Mouse (Mus musculus) limb, embryonic 11.5 days (tissue): ENCODE results near the gene Tbx21. TPM values are rescaled to one million over a fixed set of nuclear protein-coding genes. Genes with fewer than 3 reads are reported as not detected.
A peak's percentile ranks its signal among the peaks of the same experiment; 100 is the strongest.

Experiments used
- ATAC-seq: fragments of 200-750 bp; cut with Nextera tagmentation; 2 replicates; pipeline ENCODE4 v1.8.0; 2017; ENCODE audit warnings: low read depth; ENCODE audit not compliant: insufficient number of reproducible peaks, low FRiP score, low TSS enrichment
- DNase-seq: peaks from one replicate; pipeline ENCODE4 v3.0.0-alpha.2; 2015; ENCODE audit warnings: low spot score
- H3K27ac ChIP-seq: fragments of 300-500 bp; sonication (generic); replicated peaks from 2 replicates; pipeline ENCODE4 v1.5.1; 2014; ENCODE audit warnings: low read depth, mild to moderate bottlenecking, low read length
- H3K27me3 ChIP-seq: fragments of 300-500 bp; sonication (generic); 2 replicates; pipeline ENCODE4 v1.6.1; 2014; ENCODE audit warnings: mild to moderate bottlenecking, low read length, mixed read lengths; ENCODE audit not compliant: control insufficient read depth, insufficient read depth
- H3K36me3 ChIP-seq: fragments of 300-500 bp; sonication (generic); 2 replicates; pipeline ENCODE4 v1.6.1; 2014; ENCODE audit warnings: mild to moderate bottlenecking, low read length, moderate library complexity, mixed read lengths; ENCODE audit not compliant: control insufficient read depth, insufficient read depth
- H3K4me1 ChIP-seq: fragments of 300-500 bp; sonication (generic); 2 replicates; pipeline ENCODE4 v1.6.1; 2014; ENCODE audit warnings: low read length, mixed read lengths; ENCODE audit not compliant: control insufficient read depth, insufficient read depth
- H3K4me2 ChIP-seq: fragments of 300-500 bp; sonication (generic); 2 replicates; pipeline ENCODE4 v1.6.1; 2014; ENCODE audit warnings: low read depth, mild to moderate bottlenecking, moderate library complexity; ENCODE audit not compliant: severe bottlenecking
- H3K4me3 ChIP-seq: fragments of 300-500 bp; sonication (generic); 2 replicates; pipeline ENCODE4 v1.5.1; 2014; ENCODE audit warnings: low read depth, low read length
- H3K9ac ChIP-seq: fragments of 300-500 bp; sonication (generic); 2 replicates; pipeline ENCODE4 v1.6.1; 2014; ENCODE audit warnings: mild to moderate bottlenecking, low read length
- H3K9me3 ChIP-seq: fragments of 300-500 bp; sonication (generic); 2 replicates; pipeline ENCODE4 v1.6.1; 2016; ENCODE audit warnings: low read length; ENCODE audit not compliant: control insufficient read depth
- WGBS: fragments of 180-500 bp; shearing (Covaris S2); extraction: QIAGEN DNeasy Blood & Tissue Kit; methylation state at CpG from one replicate; pipeline ENCODE4 v1.1.7; 2014; 5-methylcytosine and 5-hydroxymethylcytosine counted together
- microRNA-seq: library from miRNA; unstranded; fragments of <30 nt; microRNA quantifications from one replicate; pipeline ENCODE4, GENCODE M21; 2016
- polyA plus RNA-seq: library from polyadenylated mRNA; unstranded; fragments of >200 nt; fragmentation: Nextera tagmentation; extraction: Ambion mirVana; gene quantifications from 2 replicates; pipeline ENCODE4 v1.2.1, GENCODE M21; 2014

Tbx21 gene
- polyA plus RNA-seq, 1 experiment from 2014 or later = not detected

GRCm38 (mm10) chr11:97050216-97050943 is 64.8 kb downstream of the Tbx21 start, which contains the start of gene Osbpl7:
Osbpl7 (plus strand) TSS chr11:97050628.
- Histone ChIP-seq H3K9ac (peak within 1 kb of the TSS; percentile 74), H3K9me3 (no peaks in the 10 kb centered on the region), H3K27ac (no peak within 1 kb of the TSS), H3K27me3 (no peaks in the 10 kb centered on the region), H3K4me3 (peak within 1 kb of the TSS; percentile 65), H3K4me1 (peaks cover 11% of the 10 kb centered on the region), H3K4me2 (peak within 1 kb of the TSS; percentile 93), H3K36me3 (peaks cover 5% of the 10 kb centered on the region)
- ATAC-seq (peak; percentile 72; the same call in 1 of the 2 replicates), DNase-seq (peak; percentile 80)
- WGBS = 8% methylated on average over 18 of the region's 18 CpGs

DNA sequence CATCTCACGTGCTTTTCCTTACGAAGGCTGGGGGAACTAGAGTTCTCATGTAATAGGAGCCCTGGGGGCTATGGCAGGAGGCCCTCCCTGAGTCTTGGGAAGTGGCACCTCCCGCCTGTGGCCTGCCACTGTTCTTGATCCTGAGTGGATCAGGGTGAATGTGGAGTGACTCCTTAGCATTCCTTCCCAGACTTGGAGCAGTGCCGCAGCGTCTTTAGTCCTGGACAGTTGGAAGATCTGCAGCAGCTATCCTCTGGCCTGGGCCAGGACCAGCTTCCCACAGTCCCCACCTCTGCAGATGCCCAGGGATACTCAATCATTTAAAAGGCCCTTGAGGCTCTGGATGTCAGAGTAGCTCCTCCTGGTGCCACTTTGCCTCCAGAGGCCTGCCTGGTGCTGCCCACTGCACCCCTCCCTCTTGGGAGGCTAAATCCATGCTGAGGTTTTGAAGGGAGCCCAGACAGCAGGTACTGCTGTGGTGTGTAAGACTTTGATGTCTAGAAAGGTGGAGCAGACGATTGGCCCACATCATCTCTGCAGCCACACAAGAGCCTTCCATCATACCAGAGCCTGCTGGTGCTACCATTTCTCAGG is 65.5 kb downstream of the Tbx21 start:
- Histone ChIP-seq H3K4me2 (no peak overlapping the region), H3K9me3 (no peaks in the 10 kb centered on the region), H3K27me3 (no peaks in the 10 kb centered on the region), H3K9ac (no peak overlapping the region), H3K27ac (no peak overlapping the region), H3K36me3 (peaks cover 7% of the 10 kb centered on the region), H3K4me3 (no peak overlapping the region), H3K4me1 (peaks cover 11% of the 10 kb centered on the region)
- ATAC-seq (no peak), DNase-seq (no peak)
- WGBS = 77% methylated on average over 6 of the region's 6 CpGs

GRCm38 (mm10) chr11:97048090-97048650 is 67.0 kb downstream of the Tbx21 start:
- H3K36me3 ChIP-seq = peaks cover 11% of the 10 kb centered on the region
- H3K27me3 ChIP-seq = no peaks in the 10 kb centered on the region
- H3K4me3 ChIP-seq = no peak overlapping the region
- ATAC-seq (no peak), DNase-seq (no peak)
- H3K9ac ChIP-seq = no peak overlapping the region
- no peak overlapping the region for H3K4me2 ChIP-seq
- H3K4me1 ChIP-seq = peaks cover 11% of the 10 kb centered on the region
- H3K27ac ChIP-seq = no peak overlapping the region
- no peaks in the 10 kb centered on the region for H3K9me3 ChIP-seq
- WGBS = 89% methylated on average over 8 of the region's 8 CpGs

Small RNA genes lying within 50 kb of the gene (microRNA-seq; reads per million reads assigned to microRNA genes)
- gene Mir7235 = not detected
- not detected for gene Mir8103

Other genes with a start within 250 kb of the Tbx21 start
- gene Cdk5rap3, start 198.8 kb downstream of the Tbx21 start, polyA plus RNA-seq = 72.5 and 77.0 TPM in 2 replicates
- 0.35 and 0.97 TPM in 2 replicates for gene Prr15l, start 187.2 kb downstream of the Tbx21 start, polyA plus RNA-seq
- gene Pnpo, start 171.3 kb downstream of the Tbx21 start, polyA plus RNA-seq = 25.5 and 27.5 TPM in 2 replicates
- gene Sp2, start 132.4 kb downstream of the Tbx21 start, polyA plus RNA-seq = 23.4 and 25.8 TPM in 2 replicates
- gene Sp6, start 101.9 kb downstream of the Tbx21 start, polyA plus RNA-seq = 2.1 and 2.4 TPM in 2 replicates
- gene Scrn2, start 85.4 kb downstream of the Tbx21 start, polyA plus RNA-seq = 31.9 and 34.4 TPM in 2 replicates
- gene Lrrc46, start 73.9 kb downstream of the Tbx21 start, polyA plus RNA-seq = 0.79 and 1.4 TPM in 2 replicates
- 93.0 and 96.5 TPM in 2 replicates for gene Mrpl10, start 73.8 kb downstream of the Tbx21 start, polyA plus RNA-seq
- 5.8 and 6.3 TPM in 2 replicates for gene Osbpl7, start 64.7 kb downstream of the Tbx21 start, polyA plus RNA-seq
- gene Tbkbp1, start 36.2 kb upstream of the Tbx21 start, polyA plus RNA-seq = 6.2 and 6.5 TPM in 2 replicates
- 97.6 and 102 TPM in 2 replicates for gene Kpnb1, start 72.5 kb upstream of the Tbx21 start, polyA plus RNA-seq
- 64.1 and 80.1 TPM in 2 replicates for gene Npepps, start 165.3 kb upstream of the Tbx21 start, polyA plus RNA-seq
- gene Mrpl45, start 200.4 kb upstream of the Tbx21 start, polyA plus RNA-seq = 57.2 and 58.2 TPM in 2 replicates
- gene Gpr179, start 236.7 kb upstream of the Tbx21 start, polyA plus RNA-seq = 0.04 and 0.07 TPM in 2 replicates
- 2.1 and 2.2 TPM in 2 replicates for gene Socs7, start 247.2 kb upstream of the Tbx21 start, polyA plus RNA-seq